Mouse (Mus musculus) G1E (cell line): ENCODE measurements around the gene Itfg2.

ENCODE experiments used
- CTCF ChIP-seq: IDR thresholded peaks from 2 replicates; pipeline ENCODE4 v1.5.1; 2012; ENCODE audit warnings: low read depth, low read length, inconsistent platforms, mixed read lengths
- GATA2 ChIP-seq: IDR thresholded peaks from 2 replicates; pipeline ENCODE4 v1.6.1; 2012; ENCODE audit warnings: low read depth, low read length, inconsistent platforms, borderline replicate concordance
- POLR2AphosphoS5 ChIP-seq: IDR thresholded peaks from 2 replicates; pipeline ENCODE4 v1.6.1; 2012; ENCODE audit warnings: low read depth, low read length, inconsistent platforms; ENCODE audit not compliant: insufficient replicate concordance

DNA sequence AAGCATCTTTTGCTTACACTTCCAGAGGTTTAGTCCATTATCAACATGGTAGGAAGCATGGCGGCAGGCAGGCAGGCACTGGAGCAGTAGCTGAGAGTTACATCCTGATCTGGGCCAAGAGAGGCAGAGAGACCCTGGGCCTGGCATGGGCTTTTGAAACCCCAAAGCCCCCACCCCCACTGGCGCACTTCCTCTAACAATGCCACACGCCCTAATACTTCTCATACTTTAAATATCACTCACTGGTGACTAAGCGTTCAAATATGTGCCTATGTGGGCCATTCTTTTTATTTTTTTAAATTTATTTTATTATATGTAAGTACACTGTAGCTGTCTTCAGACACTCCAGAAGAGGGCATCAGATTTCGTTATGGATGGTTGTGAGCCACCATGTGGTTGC is 58.3 kb downstream of the Itfg2 start:
- TF ChIP-seq CTCF: no peak
- no peak for TF ChIP-seq POLR2AphosphoS5
- no peak for TF ChIP-seq GATA2
